Mouse (Mus musculus) lung, embryonic 15.5 days (tissue): Measurements from ENCODE around the gene Foxa2. TPM values are rescaled to one million over a fixed set of nuclear protein-coding genes. Genes with fewer than 3 reads are reported as not detected.
A peak's percentile ranks its signal among the peaks of the same experiment; 100 is the strongest.

Experiments used
- ATAC-seq: fragments of 200-750 bp; cut with Nextera tagmentation; 2 replicates; pipeline ENCODE4 v1.8.0; 2017; ENCODE audit warnings: moderate number of reproducible peaks, borderline replicate concordance; ENCODE audit not compliant: low FRiP score, low TSS enrichment; ENCODE audit errors: extremely low read depth
- H3K27ac ChIP-seq: fragments of 300-500 bp; sonication (generic); 2 replicates; pipeline ENCODE4 v1.5.1; 2015; ENCODE audit warnings: moderate library complexity, mild to moderate bottlenecking, inconsistent platforms
- H3K27me3 ChIP-seq: fragments of 300-500 bp; sonication (generic); 2 replicates; pipeline ENCODE4 v1.6.1; 2015; ENCODE audit warnings: inconsistent platforms
- H3K36me3 ChIP-seq: fragments of 300-500 bp; sonication (generic); 2 replicates; pipeline ENCODE4 v1.6.1; 2015; ENCODE audit warnings: inconsistent platforms
- H3K4me1 ChIP-seq: fragments of 300-500 bp; sonication (generic); 2 replicates; pipeline ENCODE4 v1.6.1; 2015; ENCODE audit warnings: inconsistent platforms
- H3K4me2 ChIP-seq: fragments of 300-500 bp; sonication (generic); 2 replicates; pipeline ENCODE4 v1.6.1; 2015; ENCODE audit warnings: inconsistent platforms, mild to moderate bottlenecking, moderate library complexity
- H3K4me3 ChIP-seq: fragments of 300-500 bp; sonication (generic); 2 replicates; pipeline ENCODE4 v1.5.1; 2015; ENCODE audit warnings: mild to moderate bottlenecking, inconsistent platforms
- H3K9ac ChIP-seq: fragments of 300-500 bp; sonication (generic); 2 replicates; pipeline ENCODE4 v1.6.1; 2015; ENCODE audit warnings: inconsistent platforms
- H3K9me3 ChIP-seq: fragments of 300-500 bp; sonication (generic); 2 replicates; pipeline ENCODE4 v1.6.1; 2016; ENCODE audit warnings: inconsistent platforms
- WGBS: fragments of 180-500 bp; shearing (Covaris S2); methylation state at CpG from one replicate; pipeline ENCODE4 v1.1.7; 2015; 5-methylcytosine and 5-hydroxymethylcytosine counted together
- polyA plus RNA-seq: library from polyadenylated mRNA; unstranded; fragments of >200 nt; fragmentation: Nextera tagmentation; extraction: Ambion mirVana; gene quantifications from 2 replicates; pipeline ENCODE4 v1.2.1, GENCODE M21; 2015

Gene Foxa2
- 38.4 and 40.6 TPM in 2 replicates for polyA plus RNA-seq

- Histone ChIP-seq H3K4me3 (peak within 1 kb of the TSS; percentile 43), H3K4me1 (peaks cover 15% of the 10 kb centered on the region), H3K27ac (peak within 1 kb of the TSS; percentile 97), H3K27me3 (peaks cover 95% of the 10 kb centered on the region), H3K9ac (peak within 1 kb of the TSS; percentile 66), H3K9me3 (no peaks in the 10 kb centered on the region), H3K36me3 (no peaks in the 10 kb centered on the region), H3K4me2 (peak within 1 kb of the TSS; percentile 60)
- no peak for ATAC-seq
- 3% methylated on average over 19 of the region's 19 CpGs for WGBS
Observed at GRCm38 (mm10) chr2:148046799-148047165, at the start of gene Foxa2. Gene Foxa2 (minus strand): TSS chr2:148046969.

GRCm38 (mm10) chr2:148092089-148092488, 45.3 kb upstream of the Foxa2 start:
- Histone ChIP-seq H3K9me3 (no peaks in the 10 kb centered on the region), H3K9ac (no peak overlapping the region), H3K4me3 (no peak overlapping the region), H3K36me3 (no peaks in the 10 kb centered on the region), H3K4me1 (peaks cover 11% of the 10 kb centered on the region), H3K27ac (no peak overlapping the region), H3K4me2 (no peak overlapping the region), H3K27me3 (no peaks in the 10 kb centered on the region)
- no peak; the same call in 1 of the 2 replicates for ATAC-seq
- WGBS, result 58% methylated on average over 2 of the region's 2 CpGs

GRCm38 (mm10) chr2:148091657-148092056, 44.9 kb upstream of the Foxa2 start:
- no peak overlapping the region for H3K4me2 ChIP-seq
- WGBS, result 17% methylated on average over 6 of the region's 6 CpGs
- H3K27ac ChIP-seq, result no peak overlapping the region
- peak; percentile 81; the same call in 1 of the 2 replicates for ATAC-seq
- peaks cover 11% of the 10 kb centered on the region for H3K4me1 ChIP-seq
- H3K36me3 ChIP-seq, result no peaks in the 10 kb centered on the region
- H3K9me3 ChIP-seq, result no peaks in the 10 kb centered on the region
- H3K27me3 ChIP-seq, result no peaks in the 10 kb centered on the region
- H3K9ac ChIP-seq, result no peak overlapping the region
- H3K4me3 ChIP-seq, result no peak overlapping the region

GRCm38 (mm10) chr2:148090071-148090470, 43.3 kb upstream of the Foxa2 start:
- H3K27me3 ChIP-seq, result no peaks in the 10 kb centered on the region
- no peak overlapping the region for H3K4me3 ChIP-seq
- WGBS, result 82% methylated on average over 2 of the region's 2 CpGs
- H3K9me3 ChIP-seq, result no peaks in the 10 kb centered on the region
- ATAC-seq, result no peak
- H3K4me2 ChIP-seq, result no peak overlapping the region
- H3K9ac ChIP-seq, result no peak overlapping the region
- peaks cover 11% of the 10 kb centered on the region for H3K4me1 ChIP-seq
- H3K36me3 ChIP-seq, result no peaks in the 10 kb centered on the region
- H3K27ac ChIP-seq, result no peak overlapping the region

- ATAC-seq, result no peak
- H3K4me2 ChIP-seq, result no peak overlapping the region
- no peaks in the 10 kb centered on the region for H3K9me3 ChIP-seq
- no peak overlapping the region for H3K27ac ChIP-seq
- no peak overlapping the region for H3K9ac ChIP-seq
- 54% methylated on average over 5 of the region's 5 CpGs for WGBS
- no peaks in the 10 kb centered on the region for H3K27me3 ChIP-seq
- no peaks in the 10 kb centered on the region for H3K4me1 ChIP-seq
- no peak overlapping the region for H3K4me3 ChIP-seq
- H3K36me3 ChIP-seq, result no peaks in the 10 kb centered on the region
Observed at GRCm38 (mm10) chr2:148085529-148085928, 38.8 kb upstream of the Foxa2 start.

- Histone ChIP-seq H3K27ac (no peak overlapping the region), H3K4me2 (no peak overlapping the region), H3K9ac (no peak overlapping the region), H3K4me3 (no peak overlapping the region), H3K9me3 (no peaks in the 10 kb centered on the region), H3K36me3 (no peaks in the 10 kb centered on the region), H3K4me1 (peaks cover 3% of the 10 kb centered on the region; the same call in 1 of the 2 replicates), H3K27me3 (no peaks in the 10 kb centered on the region)
- WGBS, result 47% methylated on average over 4 of the region's 4 CpGs
- no peak for ATAC-seq
Observed at GRCm38 (mm10) chr2:148085126-148085525, 38.4 kb upstream of the Foxa2 start.

GRCm38 (mm10) chr2:148082283-148082682, 35.5 kb upstream of the Foxa2 start:
- H3K9ac ChIP-seq, result no peak overlapping the region
- H3K27me3 ChIP-seq, result no peaks in the 10 kb centered on the region
- no peaks in the 10 kb centered on the region for H3K36me3 ChIP-seq
- no peak overlapping the region for H3K27ac ChIP-seq
- no peak overlapping the region for H3K4me2 ChIP-seq
- no peak overlapping the region for H3K4me3 ChIP-seq
- 12% methylated on average over 8 of the region's 8 CpGs for WGBS
- peaks cover 6% of the 10 kb centered on the region; the same call in 1 of the 2 replicates for H3K4me1 ChIP-seq
- no peaks in the 10 kb centered on the region for H3K9me3 ChIP-seq
- no peak for ATAC-seq

GRCm38 (mm10) chr2:148060705-148061104, 13.9 kb upstream of the Foxa2 start:
- Histone ChIP-seq H3K36me3 (no peaks in the 10 kb centered on the region), H3K4me1 (no peaks in the 10 kb centered on the region), H3K9me3 (no peaks in the 10 kb centered on the region), H3K4me2 (no peak overlapping the region), H3K27me3 (0 out of 2 replicates have a peak, but pooled peaks cover 4% of the 10 kb centered on the region), H3K4me3 (no peak overlapping the region), H3K9ac (no peak overlapping the region), H3K27ac (no peak overlapping the region)
- 77% methylated on average over 6 of the region's 6 CpGs for WGBS
- no peak for ATAC-seq

GRCm38 (mm10) chr2:148053411-148053810, 6.6 kb upstream of the Foxa2 start:
- Histone ChIP-seq H3K4me1 (peaks cover 4% of the 10 kb centered on the region; the same call in 1 of the 2 replicates), H3K9ac (no peak overlapping the region), H3K4me2 (no peak overlapping the region), H3K27me3 (peaks cover 52% of the 10 kb centered on the region), H3K27ac (no peak overlapping the region), H3K9me3 (no peaks in the 10 kb centered on the region), H3K4me3 (no peak overlapping the region), H3K36me3 (no peaks in the 10 kb centered on the region)
- no peak for ATAC-seq
- 18% methylated on average over 6 of the region's 6 CpGs for WGBS

- Histone ChIP-seq H3K4me3 (peak overlapping the region; percentile 39), H3K9ac (peak overlapping the region; percentile 5; the same call in 1 of the 2 replicates), H3K27me3 (peaks cover 95% of the 10 kb centered on the region), H3K9me3 (no peaks in the 10 kb centered on the region), H3K36me3 (no peaks in the 10 kb centered on the region), H3K4me2 (peak overlapping the region; percentile 60), H3K4me1 (peaks cover 15% of the 10 kb centered on the region), H3K27ac (peak overlapping the region; percentile 63)
- 1% methylated on average over 41 of the region's 41 CpGs for WGBS
- 0 out of 2 replicates have a peak, but pooled peaks have one; percentile 26 for ATAC-seq
Observed at GRCm38 (mm10) chr2:148048484-148049129, 1.8 kb upstream of the Foxa2 start.

GRCm38 (mm10) chr2:148047611-148048010, 842 bp upstream of the Foxa2 start:
- peaks cover 95% of the 10 kb centered on the region for H3K27me3 ChIP-seq
- no peak overlapping the region for H3K9ac ChIP-seq
- 0 out of 2 replicates have a peak overlapping the region, but pooled peaks have one; percentile 39 for H3K4me3 ChIP-seq
- H3K4me2 ChIP-seq, result peak overlapping the region; percentile 60
- H3K9me3 ChIP-seq, result no peaks in the 10 kb centered on the region
- peaks cover 15% of the 10 kb centered on the region for H3K4me1 ChIP-seq
- H3K27ac ChIP-seq, result peak overlapping the region; percentile 97; the same call in 1 of the 2 replicates
- no peak for ATAC-seq
- H3K36me3 ChIP-seq, result no peaks in the 10 kb centered on the region
- 15% methylated on average over 8 of the region's 8 CpGs for WGBS

GRCm38 (mm10) chr2:148045937-148046798, 601 bp downstream of the Foxa2 start:
- ATAC-seq, result peak; percentile 74
- peak overlapping the region; percentile 97 for H3K27ac ChIP-seq
- H3K27me3 ChIP-seq, result peaks cover 96% of the 10 kb centered on the region
- H3K4me1 ChIP-seq, result peaks cover 15% of the 10 kb centered on the region
- H3K9me3 ChIP-seq, result no peaks in the 10 kb centered on the region
- WGBS, result under 1% methylated on average over 60 of the region's 65 CpGs
- H3K36me3 ChIP-seq, result no peaks in the 10 kb centered on the region
- peak overlapping the region; percentile 66 for H3K9ac ChIP-seq
- H3K4me3 ChIP-seq, result peak overlapping the region; percentile 43
- H3K4me2 ChIP-seq, result peak overlapping the region; percentile 54
